Mouse (Mus musculus): ENCODE measurements around the gene Prpsap1.
"Not testable (repeated sequence)": the region's sequence is repeated elsewhere in the genome, so short reads cannot be mapped to it uniquely, and the experiment has no call there.

Gene Prpsap1

GRCm38 (mm10) chr11:116515330-116516020 is 21.5 kb upstream of the Prpsap1 start:
- DNase-seq (ENCODE audit: low spot score in 2 of 2), result no peak

- no peak for DNase-seq (ENCODE audit: low spot score in 2 of 2)
Measured at GRCm38 (mm10) chr11:116513531-116514038, 19.6 kb upstream of the Prpsap1 start.

GRCm38 (mm10) chr11:116512987-116513386 is 19.0 kb upstream of the Prpsap1 start:
- no peak for DNase-seq (ENCODE audit: low spot score in 2 of 2)

- no peak for DNase-seq (ENCODE audit: low spot score in 2 of 2)
Measured at GRCm38 (mm10) chr11:116512154-116512553, 18.2 kb upstream of the Prpsap1 start.

GRCm38 (mm10) chr11:116511301-116511868 is 17.4 kb upstream of the Prpsap1 start:
- DNase-seq (ENCODE audit: low spot score in 2 of 2), result peak in 1 of 2 experiments; percentile 63

GRCm38 (mm10) chr11:116508689-116509088 is 14.7 kb upstream of the Prpsap1 start:
- DNase-seq (ENCODE audit: low spot score in 2 of 2), result no peak

- peak; percentile 30 to 56 for DNase-seq (ENCODE audit: low spot score in 2 of 2)
Measured at GRCm38 (mm10) chr11:116506151-116506875, 12.3 kb upstream of the Prpsap1 start.

GRCm38 (mm10) chr11:116505573-116505972 is 11.6 kb upstream of the Prpsap1 start:
- no peak for DNase-seq (ENCODE audit: low spot score in 2 of 2)

GRCm38 (mm10) chr11:116504516-116504915 is 10.5 kb upstream of the Prpsap1 start:
- no peak for DNase-seq (ENCODE audit: low spot score in 2 of 2)

- DNase-seq (ENCODE audit: low spot score in 2 of 2), result peak; percentile 36
Measured at GRCm38 (mm10) chr11:116501005-116501746, 7.2 kb upstream of the Prpsap1 start.

GRCm38 (mm10) chr11:116499018-116499417 is 5.0 kb upstream of the Prpsap1 start:
- no peak for DNase-seq (ENCODE audit: low spot score in 2 of 2)

- no peak for DNase-seq (ENCODE audit: low spot score in 2 of 2)
Measured at GRCm38 (mm10) chr11:116498596-116498995, 4.6 kb upstream of the Prpsap1 start.

GRCm38 (mm10) chr11:116497313-116497712 is 3.3 kb upstream of the Prpsap1 start:
- DNase-seq (ENCODE audit: low spot score in 2 of 2), result no peak

- DNase-seq (ENCODE audit: low spot score in 2 of 2), result no peak
Measured at GRCm38 (mm10) chr11:116494474-116495174, 622 bp upstream of the Prpsap1 start.

GRCm38 (mm10) chr11:116493191-116493590 is 811 bp downstream of the Prpsap1 start:
- no peak for DNase-seq (ENCODE audit: low spot score in 2 of 2)

GRCm38 (mm10) chr11:116492507-116492906 is 1.5 kb downstream of the Prpsap1 start:
- not testable (repeated sequence) for DNase-seq (ENCODE audit: low spot score in 2 of 2)

- DNase-seq (ENCODE audit: low spot score in 2 of 2), result no peak
Measured at GRCm38 (mm10) chr11:116491338-116491737, 2.7 kb downstream of the Prpsap1 start.

GRCm38 (mm10) chr11:116490232-116491107 is 3.5 kb downstream of the Prpsap1 start:
- DNase-seq (ENCODE audit: low spot score in 2 of 2), result peak; percentile 90 to 93

- DNase-seq (ENCODE audit: low spot score in 2 of 2), result no peak
Measured at GRCm38 (mm10) chr11:116489771-116490231, 4.2 kb downstream of the Prpsap1 start.
